Mouse (Mus musculus): Measurements from ENCODE around the gene Lrrc8c. TPM values are rescaled to one million over a fixed set of nuclear protein-coding genes. Genes with fewer than 3 reads are reported as not detected.

Gene Lrrc8c
- total RNA-seq, 2 experiments from 2014 or later: 8.3 to 11.0 TPM

GRCm38 (mm10) chr5:105588683-105589082 lies 69.5 kb downstream of the Lrrc8c start:
- intact Hi-C loops (cut with DNase I): no loop called here
- no peak for DNase-seq

GRCm38 (mm10) chr5:105589119-105589518 lies 69.9 kb downstream of the Lrrc8c start:
- DNase-seq: no peak
- intact Hi-C loops (cut with DNase I): no loop called here

- no peak for DNase-seq
- intact Hi-C loops (cut with DNase I): no loop called here
Measured at GRCm38 (mm10) chr5:105592396-105592795, 73.2 kb downstream of the Lrrc8c start.

GRCm38 (mm10) chr5:105593630-105594029 lies 74.4 kb downstream of the Lrrc8c start:
- DNase-seq: no peak
- intact Hi-C loops (cut with DNase I): no loop called here

- intact Hi-C loops (cut with DNase I): no loop called here
- no peak for DNase-seq
Measured at GRCm38 (mm10) chr5:105598866-105599265, 79.7 kb downstream of the Lrrc8c start.

GRCm38 (mm10) chr5:105599315-105599714 lies 80.1 kb downstream of the Lrrc8c start:
- DNase-seq: no peak
- intact Hi-C loops (cut with DNase I): no loop called here

GRCm38 (mm10) chr5:105600998-105601397 lies 81.8 kb downstream of the Lrrc8c start:
- intact Hi-C loops (cut with DNase I): no loop called here
- no peak for DNase-seq

GRCm38 (mm10) chr5:105602585-105602984 lies 83.4 kb downstream of the Lrrc8c start:
- intact Hi-C loops (cut with DNase I): no loop called here
- DNase-seq: no peak

- DNase-seq: no peak
- intact Hi-C loops (cut with DNase I): no loop called here
Measured at GRCm38 (mm10) chr5:105605736-105606135, 86.5 kb downstream of the Lrrc8c start.

- DNase-seq: no peak
- intact Hi-C loops (cut with DNase I): no loop called here
Measured at GRCm38 (mm10) chr5:105609683-105610082, 90.5 kb downstream of the Lrrc8c start.

- intact Hi-C loops (cut with DNase I): no loop called here
- no peak for DNase-seq
Measured at GRCm38 (mm10) chr5:105613002-105613401, 93.8 kb downstream of the Lrrc8c start.

- intact Hi-C loops (cut with DNase I): no loop called here
- DNase-seq: no peak
Measured at GRCm38 (mm10) chr5:105614000-105614399, 94.8 kb downstream of the Lrrc8c start.

GRCm38 (mm10) chr5:105614682-105615434 lies 95.7 kb downstream of the Lrrc8c start:
- DNase-seq: no peak

GRCm38 (mm10) chr5:105615871-105616454 lies 96.8 kb downstream of the Lrrc8c start:
- intact Hi-C loops (cut with DNase I): no loop called here
- no peak for DNase-seq

More at GRCm38 (mm10) chr5:105614682-105615434, 95.7 kb downstream of the Lrrc8c start:
- intact Hi-C loops (cut with DNase I): no loop called here

GRCm38 (mm10) chr5:105616538-105616937 lies 97.3 kb downstream of the Lrrc8c start:
- no peak for DNase-seq
- intact Hi-C loops (cut with DNase I): no loop called here

GRCm38 (mm10) chr5:105618510-105618909 lies 99.3 kb downstream of the Lrrc8c start:
- intact Hi-C loops (cut with DNase I): no loop called here
- DNase-seq: no peak

- DNase-seq: no peak
- intact Hi-C loops (cut with DNase I): no loop called here
Measured at GRCm38 (mm10) chr5:105619666-105620065, 100.5 kb downstream of the Lrrc8c start.

- DNase-seq: peak; percentile 53 to 61
- intact Hi-C loops (cut with DNase I): no loop called here
Measured at GRCm38 (mm10) chr5:105620505-105621116, 101.4 kb downstream of the Lrrc8c start.

GRCm38 (mm10) chr5:105623074-105623713 lies 104.0 kb downstream of the Lrrc8c start:
- DNase-seq: no peak
- intact Hi-C loops (cut with DNase I): no loop called here

- intact Hi-C loops (cut with DNase I): no loop called here
- no peak for DNase-seq
Measured at GRCm38 (mm10) chr5:105624257-105624656, 105.1 kb downstream of the Lrrc8c start.

- intact Hi-C loops (cut with DNase I): no loop called here
- no peak for DNase-seq
Measured at GRCm38 (mm10) chr5:105625504-105626150, 106.4 kb downstream of the Lrrc8c start.

All from gastrocnemius, postnatal 36 days (tissue).